Mouse (Mus musculus) left cerebral cortex, adult 6 months (tissue): ENCODE data around the gene Peak1. TPM values are rescaled to one million over a fixed set of nuclear protein-coding genes. Genes with fewer than 3 reads are reported as not detected.

Source experiments
- long read RNA-seq, 2 experiments: library from polyadenylated mRNA; unstranded; transcript quantifications; one replicate each; pipeline ENCODE4 v2.0.0; 2019 to 2020
- polyA plus RNA-seq: library from polyadenylated mRNA; unstranded; fragments of <200 nt; fragmentation: Nextera tagmentation; gene quantifications from 2 replicates; pipeline ENCODE4 v1.2.3, GENCODE M21; 2021

The Peak1 gene
- 6.0 and 6.2 TPM in 2 replicates for polyA plus RNA-seq
- long read RNA-seq, experiment 1, partial matches to known transcripts: 10 of 20 reads
- long read RNA-seq, experiment 1, other reads (novel, unspliced or antisense): 9 of 20 reads
- long read RNA-seq, experiment 2, partial matches to known transcripts: 1 of 8 reads
- long read RNA-seq, experiment 2, other reads (novel, unspliced or antisense): 7 of 8 reads

GRCm38 (mm10) chr9:56417948-56418737, at the start of gene Peak1, which contains the start of gene Hmg20a:
Gene Peak1, minus strand, starts transcription at chr9:56418067.
Gene Hmg20a, plus strand, starts transcription at chr9:56418609.

GRCm38 (mm10) chr9:56165377-56165776, 252.5 kb downstream of the Peak1 start, which contains the start of gene Tspan3:
Gene Tspan3, minus strand, starts transcription at chr9:56165477.

Other genes starting within 250 kb of the Peak1 start
- gene Hmg20a, start 542 bp upstream of the Peak1 start, polyA plus RNA-seq: 20.3 and 23.2 TPM in 2 replicates